Mouse (Mus musculus) ES-Bruce4 (cell line): ENCODE measurements at regions not wholly inside any gene's neighbourhood (a gene's known extent, or its start where the extent isn't known, plus 50 kb on each side); places are given as distances from the start of the nearest gene placed in this dataset.

Experiments
- H3K27ac ChIP-seq: 2 replicates; pipeline ENCODE4 v1.5.1; 2012; ENCODE audit warnings: low read length, inconsistent platforms; ENCODE audit not compliant: insufficient read depth
- H3K27me3 ChIP-seq: 2 replicates; pipeline ENCODE4 v1.6.1; 2012; ENCODE audit warnings: mild to moderate bottlenecking, low read length, inconsistent platforms; ENCODE audit not compliant: control insufficient read depth, poor library complexity, insufficient read depth, severe bottlenecking
- H3K36me3 ChIP-seq: 2 replicates; pipeline ENCODE4 v1.6.1; 2012; ENCODE audit warnings: inconsistent platforms, mild to moderate bottlenecking, low read length, moderate library complexity; ENCODE audit not compliant: control insufficient read depth, poor library complexity, insufficient read depth, severe bottlenecking
- H3K4me1 ChIP-seq: one replicate; pipeline ENCODE4 v1.8.1; 2011; ENCODE audit warnings: low read length; ENCODE audit not compliant: control insufficient read depth, insufficient read depth
- H3K4me3 ChIP-seq: 2 replicates; pipeline ENCODE4 v1.5.1; 2011; ENCODE audit warnings: low read depth, mild to moderate bottlenecking, low read length
- H3K9ac ChIP-seq: 2 replicates; pipeline ENCODE4 v1.6.1; 2012; ENCODE audit warnings: low read depth, mild to moderate bottlenecking, inconsistent platforms; ENCODE audit not compliant: poor library complexity, severe bottlenecking
- H3K9me3 ChIP-seq: replicated peaks from 2 replicates; pipeline ENCODE4 v1.6.1; 2012; ENCODE audit warnings: mild to moderate bottlenecking, low read length, inconsistent platforms; ENCODE audit not compliant: control insufficient read depth, poor library complexity, insufficient read depth, severe bottlenecking
- CTCF ChIP-seq: IDR thresholded peaks from one replicate; pipeline ENCODE4 v1.8.1; 2011; ENCODE audit warnings: low read depth, low read length
- EP300 ChIP-seq: IDR thresholded peaks from 2 replicates; pipeline ENCODE4 v1.6.1; 2011; ENCODE audit warnings: low read depth, low read length; ENCODE audit not compliant: insufficient read depth
- POLR2A ChIP-seq: IDR thresholded peaks from one replicate; pipeline ENCODE4 v1.8.1; 2011; ENCODE audit warnings: low read length; ENCODE audit not compliant: insufficient read depth

GRCm38 (mm10) chr4:53277741-53278525 is 118.2 kb upstream of the Abca1 start:
- Histone ChIP-seq H3K36me3 (no peaks in the 10 kb centered on the region), H3K4me1 (no peaks in the 10 kb centered on the region), H3K9ac (no peak overlapping the region), H3K4me3 (no peak overlapping the region), H3K9me3 (no peaks in the 10 kb centered on the region), H3K27me3 (no peaks in the 10 kb centered on the region), H3K27ac (no peak overlapping the region)
- TF ChIP-seq EP300: no peak
- TF ChIP-seq POLR2A: no peak
- TF ChIP-seq CTCF: no peak

- Histone ChIP-seq H3K9ac (no peak overlapping the region), H3K36me3 (no peaks in the 10 kb centered on the region), H3K4me1 (no peaks in the 10 kb centered on the region), H3K4me3 (no peak overlapping the region), H3K27me3 (no peaks in the 10 kb centered on the region), H3K27ac (no peak overlapping the region), H3K9me3 (no peaks in the 10 kb centered on the region)
- TF ChIP-seq CTCF (no peak), EP300 (no peak)
Measured at GRCm38 (mm10) chr4:53270433-53270832, 110.7 kb upstream of the Abca1 start.

- no peaks in the 10 kb centered on the region for H3K4me1 ChIP-seq
- H3K27me3 ChIP-seq: no peaks in the 10 kb centered on the region
- no peak overlapping the region for H3K27ac ChIP-seq
- H3K9me3 ChIP-seq: no peaks in the 10 kb centered on the region
- no peak for TF ChIP-seq CTCF
- no peak for TF ChIP-seq EP300
- TF ChIP-seq POLR2A: no peak
- no peak overlapping the region for H3K9ac ChIP-seq
- H3K4me3 ChIP-seq: no peak overlapping the region
- no peaks in the 10 kb centered on the region for H3K36me3 ChIP-seq
Measured at GRCm38 (mm10) chr4:53269999-53270398, 110.3 kb upstream of the Abca1 start.

- Histone ChIP-seq H3K27me3 (no peaks in the 10 kb centered on the region), H3K9me3 (no peaks in the 10 kb centered on the region), H3K27ac (no peak overlapping the region), H3K9ac (no peak overlapping the region), H3K4me1 (no peaks in the 10 kb centered on the region), H3K4me3 (no peak overlapping the region), H3K36me3 (no peaks in the 10 kb centered on the region)
- TF ChIP-seq EP300 (no peak), POLR2A (no peak), CTCF (no peak)
Measured at GRCm38 (mm10) chr4:53269251-53269842, 109.7 kb upstream of the Abca1 start.

GRCm38 (mm10) chr4:53264901-53265300 is 105.2 kb upstream of the Abca1 start:
- Histone ChIP-seq H3K4me3 (no peak overlapping the region), H3K27me3 (no peaks in the 10 kb centered on the region), H3K9ac (no peak overlapping the region), H3K9me3 (no peaks in the 10 kb centered on the region), H3K4me1 (no peaks in the 10 kb centered on the region), H3K27ac (no peak overlapping the region), H3K36me3 (no peaks in the 10 kb centered on the region)
- TF ChIP-seq CTCF: no peak
- no peak for TF ChIP-seq EP300
- TF ChIP-seq POLR2A: no peak

- H3K9ac ChIP-seq: no peak overlapping the region
- H3K4me1 ChIP-seq: no peaks in the 10 kb centered on the region
- no peak overlapping the region for H3K4me3 ChIP-seq
- no peaks in the 10 kb centered on the region for H3K9me3 ChIP-seq
- H3K27me3 ChIP-seq: no peaks in the 10 kb centered on the region
- H3K36me3 ChIP-seq: no peaks in the 10 kb centered on the region
- H3K27ac ChIP-seq: no peak overlapping the region
- TF ChIP-seq POLR2A (no peak), EP300 (no peak), CTCF (no peak)
Measured at GRCm38 (mm10) chr4:53264501-53264900, 104.8 kb upstream of the Abca1 start.
